Mouse (Mus musculus) retina, postnatal 1 day (tissue): ENCODE measurements around the gene Dmrt1.

Source experiments
- DNase-seq: peaks from one replicate; pipeline ENCODE4 v3.0.0-alpha.2; 2012

Gene Dmrt1

GRCm38 (mm10) chr19:25628490-25628889 is 123.1 kb downstream of the Dmrt1 start:
- peak; percentile 84 for DNase-seq

GRCm38 (mm10) chr19:25635119-25635518 is 129.7 kb downstream of the Dmrt1 start:
- DNase-seq = no peak

- peak; percentile 80 for DNase-seq
Measured at GRCm38 (mm10) chr19:25635622-25636244, 130.3 kb downstream of the Dmrt1 start.

- DNase-seq = no peak
Measured at GRCm38 (mm10) chr19:25638766-25639361, 133.4 kb downstream of the Dmrt1 start.

- no peak for DNase-seq
Measured at GRCm38 (mm10) chr19:25641786-25642185, 136.4 kb downstream of the Dmrt1 start.

- no peak for DNase-seq
Measured at GRCm38 (mm10) chr19:25647136-25647535, 141.7 kb downstream of the Dmrt1 start.

GRCm38 (mm10) chr19:25648701-25649100 is 143.3 kb downstream of the Dmrt1 start:
- no peak for DNase-seq

- DNase-seq = no peak
Measured at GRCm38 (mm10) chr19:25650474-25650873, 145.1 kb downstream of the Dmrt1 start.

- no peak for DNase-seq
Measured at GRCm38 (mm10) chr19:25652560-25652959, 147.1 kb downstream of the Dmrt1 start.
